Mouse (Mus musculus): ENCODE measurements around the gene Zbtb17.

The Zbtb17 gene

DNA sequence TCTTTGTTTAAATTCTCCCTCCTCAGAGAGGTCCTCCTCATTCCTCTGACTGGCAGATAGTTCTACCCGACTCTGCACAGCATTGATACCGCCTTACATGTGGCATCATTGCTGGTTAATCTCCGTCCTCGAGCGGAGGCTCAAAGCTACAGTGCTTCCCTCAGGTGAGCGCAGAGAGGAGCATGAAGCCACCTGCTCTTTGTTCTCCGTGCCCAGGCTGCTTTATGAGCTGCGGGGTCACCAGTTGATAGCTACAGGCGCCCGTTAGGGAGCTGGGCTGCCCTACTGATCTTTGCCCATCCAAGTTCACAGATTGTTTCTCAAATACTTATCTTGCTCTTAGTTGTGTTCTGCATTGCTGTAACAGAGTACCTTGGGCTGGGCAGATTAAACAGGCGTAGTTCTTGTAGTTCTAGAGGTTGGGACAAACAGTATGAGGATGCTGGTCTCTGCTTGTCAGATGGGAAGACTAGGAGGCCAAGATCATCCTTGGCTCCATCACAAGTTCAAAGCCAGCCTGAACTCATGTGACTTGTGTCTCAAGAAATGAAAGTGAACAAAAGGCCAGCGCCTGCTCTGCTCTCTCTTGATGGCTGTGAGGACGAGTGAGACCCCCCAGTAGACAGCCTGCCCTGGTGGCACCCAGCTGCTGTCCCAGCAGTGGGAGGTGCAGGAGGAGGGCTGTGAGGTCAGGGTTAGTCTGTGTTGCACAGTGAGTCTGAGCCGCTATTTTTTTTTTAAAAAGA is 11.9 kb downstream of the Zbtb17 start:
- DNase-seq (ENCODE audit: inconsistent age in 2 of 2, low spot score in 1 of 2) = no peak

- no peak for DNase-seq (ENCODE audit: inconsistent age in 2 of 2, low spot score in 1 of 2)
These were observed 13.8 kb downstream of the Zbtb17 start for GRCm38 (mm10) chr4:141458236-141458635.

DNA sequence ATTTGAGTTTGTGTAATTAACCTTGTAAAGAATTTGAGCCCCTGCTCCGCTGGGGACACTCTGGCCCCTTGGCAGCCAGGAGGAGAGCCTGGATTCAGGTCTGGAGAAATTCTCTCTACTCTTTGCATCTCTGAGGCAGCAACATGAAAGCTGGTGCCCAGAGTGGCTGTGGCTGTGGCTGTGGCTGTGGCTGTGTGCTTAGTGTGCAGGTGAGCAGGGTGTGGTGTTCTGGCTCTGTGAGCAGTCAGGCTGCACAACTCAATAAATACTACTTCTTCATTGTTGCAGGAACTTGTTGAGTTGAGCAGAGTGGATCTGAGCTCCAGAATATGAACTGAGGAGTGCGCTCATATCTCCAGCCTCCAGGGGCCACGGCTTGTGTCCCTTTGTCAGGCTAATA is 14.4 kb downstream of the Zbtb17 start:
- no peak for DNase-seq (ENCODE audit: inconsistent age in 2 of 2, low spot score in 1 of 2)

DNA sequence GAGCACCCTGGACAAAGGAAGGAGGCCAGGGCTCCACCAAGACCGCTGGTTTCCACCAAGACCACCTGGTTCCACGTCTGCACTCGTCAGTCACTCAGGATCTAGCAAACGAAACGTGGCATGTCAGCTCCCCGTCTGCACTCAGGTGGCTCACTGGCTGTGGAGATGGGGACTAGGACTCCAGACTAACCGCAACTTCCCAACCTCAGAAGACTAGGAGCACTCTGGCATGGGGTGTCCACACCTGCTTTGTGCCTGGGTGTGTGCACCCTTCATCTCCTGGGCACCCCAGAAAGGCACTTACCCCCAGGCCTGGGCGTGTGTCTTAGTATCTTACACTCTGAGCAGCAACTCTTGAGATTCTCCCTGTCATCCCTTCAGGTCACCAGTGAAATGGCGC is 15.3 kb downstream of the Zbtb17 start:
- DNase-seq (ENCODE audit: inconsistent age in 2 of 2, low spot score in 1 of 2) = no peak

DNA sequence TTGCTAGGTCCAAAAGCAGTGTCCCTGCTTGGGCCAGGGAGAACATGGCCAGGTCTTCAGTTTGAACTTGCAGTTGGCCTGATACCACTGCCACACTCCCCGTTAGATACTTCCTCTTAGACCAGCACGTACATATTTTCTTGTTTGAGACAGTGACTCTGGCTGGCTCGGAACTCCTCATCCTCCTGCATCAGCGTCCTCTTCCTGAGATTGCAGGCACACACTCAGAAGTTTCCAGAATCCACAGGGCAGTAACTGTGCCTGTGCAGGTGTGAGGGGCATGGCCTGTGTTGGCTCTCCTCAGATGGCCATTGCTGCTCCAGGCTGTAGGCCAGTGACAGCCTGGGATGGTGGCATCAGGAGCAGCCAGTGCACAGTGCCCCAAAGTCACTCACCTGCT is 16.0 kb downstream of the Zbtb17 start:
- DNase-seq (ENCODE audit: inconsistent age in 2 of 2, low spot score in 1 of 2) = no peak

GRCm38 (mm10) chr4:141461088-141461487 is 16.6 kb downstream of the Zbtb17 start:
- no peak for DNase-seq (ENCODE audit: inconsistent age in 2 of 2, low spot score in 1 of 2)

DNA sequence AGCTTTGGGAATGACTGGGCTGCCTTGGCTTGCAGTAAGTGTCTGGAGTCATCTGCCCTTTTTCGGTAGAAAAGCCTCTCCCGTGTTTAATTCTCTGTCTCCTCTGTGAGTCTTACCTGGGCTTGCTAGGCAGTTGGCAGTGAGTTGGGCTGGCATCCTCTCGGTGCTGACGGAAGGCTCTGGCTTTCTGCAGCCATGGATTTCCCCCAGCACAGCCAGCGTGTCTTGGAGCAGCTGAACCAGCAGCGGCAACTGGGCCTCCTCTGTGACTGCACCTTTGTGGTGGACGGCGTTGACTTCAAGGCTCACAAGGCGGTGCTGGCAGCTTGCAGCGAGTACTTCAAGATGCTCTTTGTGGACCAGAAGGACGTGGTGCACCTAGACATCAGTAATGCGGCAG is 17.1 kb downstream of the Zbtb17 start:
- DNase-seq (ENCODE audit: inconsistent age in 2 of 2, low spot score in 1 of 2) = no peak

GRCm38 (mm10) chr4:141463472-141463871 is 19.0 kb downstream of the Zbtb17 start:
- no peak for DNase-seq (ENCODE audit: inconsistent age in 2 of 2, low spot score in 1 of 2)

DNA sequence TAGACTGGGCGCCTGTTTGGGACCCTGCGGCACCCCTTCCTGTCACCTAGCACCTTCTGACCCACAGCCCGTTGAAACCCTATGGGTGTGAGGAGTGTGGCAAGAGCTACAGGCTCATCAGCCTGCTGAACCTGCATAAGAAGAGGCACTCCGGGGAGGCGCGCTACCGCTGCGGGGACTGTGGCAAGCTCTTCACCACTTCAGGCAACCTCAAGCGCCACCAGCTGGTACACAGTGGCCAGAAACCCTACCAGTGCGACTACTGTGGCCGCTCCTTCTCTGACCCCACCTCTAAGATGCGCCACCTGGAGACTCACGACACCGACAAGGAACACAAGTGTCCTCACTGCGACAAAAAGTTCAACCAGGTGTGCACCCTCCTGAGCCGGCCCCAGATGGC is 20.3 kb downstream of the Zbtb17 start:
- DNase-seq (ENCODE audit: inconsistent age in 2 of 2, low spot score in 1 of 2) = peak in 1 of 2 experiments; percentile 11

DNA sequence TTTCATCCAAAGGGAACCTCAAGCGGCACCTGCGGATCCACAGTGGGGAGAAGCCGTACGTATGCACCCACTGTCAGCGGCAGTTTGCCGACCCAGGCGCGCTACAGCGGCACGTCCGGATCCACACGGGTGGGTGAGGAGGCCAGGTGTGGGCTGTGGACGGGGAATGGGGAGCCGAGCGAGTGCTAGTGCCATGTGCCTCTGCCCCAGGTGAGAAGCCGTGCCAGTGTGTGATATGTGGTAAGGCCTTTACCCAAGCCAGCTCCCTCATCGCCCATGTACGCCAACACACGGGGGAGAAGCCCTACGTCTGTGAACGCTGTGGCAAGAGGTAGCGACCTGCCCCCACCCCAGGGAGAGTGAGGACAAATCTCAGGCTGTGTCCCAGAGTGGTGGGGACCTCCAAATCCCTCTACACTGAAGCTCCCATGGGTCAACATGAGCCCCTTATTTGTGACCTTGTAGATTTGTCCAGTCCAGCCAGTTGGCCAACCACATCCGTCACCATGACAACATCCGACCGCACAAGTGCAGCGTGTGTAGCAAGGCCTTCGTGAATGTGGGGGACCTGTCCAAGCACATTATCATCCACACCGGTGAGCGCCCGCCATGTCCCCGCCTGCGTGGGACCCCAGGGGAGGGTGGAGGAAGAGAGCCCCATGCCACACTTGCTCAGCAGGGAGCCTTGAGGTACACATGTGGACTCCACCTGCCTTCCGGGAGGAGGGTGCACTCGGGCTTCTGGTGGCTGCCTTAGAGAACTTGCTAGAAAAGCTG is 21.2 kb downstream of the Zbtb17 start:
- DNase-seq (ENCODE audit: inconsistent age in 2 of 2, low spot score in 1 of 2) = peak in 1 of 2 experiments; percentile 14

DNA sequence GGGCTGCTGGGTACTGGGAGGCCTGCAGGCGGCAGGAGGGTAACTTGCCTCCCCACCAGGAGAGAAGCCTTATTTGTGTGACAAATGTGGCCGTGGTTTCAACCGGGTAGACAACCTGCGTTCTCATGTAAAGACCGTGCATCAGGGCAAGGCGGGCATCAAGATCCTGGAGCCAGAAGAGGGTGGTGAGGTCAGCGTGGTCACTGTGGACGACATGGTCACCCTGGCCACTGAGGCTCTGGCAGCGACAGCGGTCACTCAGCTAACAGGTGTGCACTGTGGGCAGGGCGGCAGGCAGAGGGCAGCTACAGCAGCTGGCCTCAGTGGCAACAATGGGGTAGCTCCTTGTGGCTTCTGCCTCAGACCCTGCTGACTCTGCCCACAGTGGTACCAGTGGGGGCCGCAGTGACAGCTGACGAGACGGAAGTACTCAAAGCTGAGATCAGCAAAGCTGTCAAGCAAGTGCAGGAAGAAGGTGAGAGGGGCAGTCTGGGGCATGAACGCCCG is 21.9 kb downstream of the Zbtb17 start:
- DNase-seq (ENCODE audit: inconsistent age in 2 of 2, low spot score in 1 of 2) = peak in 1 of 2 experiments; percentile 5

DNA sequence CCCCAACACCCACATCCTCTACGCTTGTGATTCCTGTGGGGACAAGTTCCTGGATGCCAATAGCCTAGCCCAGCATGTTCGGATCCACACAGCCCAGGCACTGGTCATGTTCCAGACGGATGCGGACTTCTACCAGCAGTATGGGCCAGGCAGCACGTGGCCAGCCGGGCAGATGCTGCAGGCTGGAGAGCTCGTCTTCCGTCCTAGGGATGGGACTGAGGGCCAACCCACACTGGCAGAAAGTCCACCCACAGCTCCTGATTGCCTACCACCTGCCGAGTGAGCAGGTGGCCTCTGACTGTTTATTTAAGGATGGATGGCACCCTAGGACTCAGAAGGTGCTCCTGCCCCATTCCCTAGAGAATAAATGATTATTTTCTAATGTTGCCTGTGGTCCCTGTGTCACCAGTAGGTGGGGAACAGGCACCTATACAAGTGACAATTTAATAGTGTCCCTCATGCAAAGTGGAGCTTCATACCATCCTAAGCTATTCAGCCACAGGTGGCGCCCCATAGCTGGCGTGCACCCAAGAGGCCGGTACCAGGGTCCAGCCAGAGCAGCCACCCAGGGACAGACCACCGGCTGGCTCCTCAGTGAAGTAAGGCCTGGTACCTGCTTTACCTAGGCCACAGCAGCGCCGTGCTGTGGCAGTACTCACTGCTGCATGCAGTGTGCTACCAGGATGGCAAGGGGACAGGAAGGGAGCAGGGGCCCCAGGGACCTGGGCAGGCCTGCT is 22.6 kb downstream of the Zbtb17 start:
- peak in 1 of 2 experiments; percentile 5 for DNase-seq (ENCODE audit: inconsistent age in 2 of 2, low spot score in 1 of 2)

DNA sequence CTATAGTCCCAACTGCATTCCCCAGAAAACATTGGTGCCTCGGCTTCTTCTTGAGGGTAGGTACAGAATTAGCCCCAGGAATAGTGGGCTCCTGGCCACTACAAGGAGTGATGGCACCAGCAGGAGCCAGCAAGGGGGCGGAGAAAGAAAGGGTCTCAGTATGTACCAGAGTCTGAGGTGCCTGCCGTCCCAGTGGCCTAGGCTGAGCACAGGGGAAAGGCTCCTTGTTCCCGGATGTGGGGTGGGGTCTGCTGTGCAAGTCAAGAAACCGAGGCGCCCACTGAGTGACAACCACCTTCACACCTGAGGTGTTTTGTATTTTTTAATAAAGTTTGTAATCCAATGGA is 23.1 kb downstream of the Zbtb17 start:
- no peak for DNase-seq (ENCODE audit: inconsistent age in 2 of 2, low spot score in 1 of 2)

GRCm38 (mm10) chr4:141468576-141468975 is 24.1 kb downstream of the Zbtb17 start:
- peak in 1 of 2 experiments; percentile 55 for DNase-seq (ENCODE audit: inconsistent age in 2 of 2, low spot score in 1 of 2)

- no peak for DNase-seq (ENCODE audit: inconsistent age in 2 of 2, low spot score in 1 of 2)
These were observed 24.9 kb downstream of the Zbtb17 start for GRCm38 (mm10) chr4:141469343-141469742.

GRCm38 (mm10) chr4:141471491-141471890 is 27.0 kb downstream of the Zbtb17 start:
- no peak for DNase-seq (ENCODE audit: inconsistent age in 2 of 2, low spot score in 1 of 2)

- DNase-seq (ENCODE audit: inconsistent age in 2 of 2, low spot score in 1 of 2) = no peak
These were observed 28.3 kb downstream of the Zbtb17 start for GRCm38 (mm10) chr4:141472641-141473321.

DNA sequence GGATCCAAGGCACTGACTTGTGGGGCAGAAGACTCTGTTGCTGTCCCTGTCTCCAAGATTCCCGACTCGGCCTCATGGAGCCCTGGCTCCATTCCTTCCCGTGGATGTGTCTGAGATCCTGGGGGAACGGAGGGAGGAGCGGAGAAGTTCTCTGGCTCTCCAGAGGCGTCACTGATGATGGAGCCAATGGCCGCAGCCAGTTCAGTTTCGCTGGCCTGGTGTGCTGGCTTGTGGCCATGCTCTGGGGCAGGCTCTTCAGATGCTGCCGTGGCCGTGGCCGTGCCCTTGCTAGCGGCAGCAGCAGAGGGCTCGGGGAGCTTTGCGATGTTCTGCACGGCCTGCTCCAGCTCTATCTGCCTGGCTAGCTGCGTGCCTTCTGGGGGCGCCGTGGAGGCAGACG is 30.0 kb downstream of the Zbtb17 start:
- no peak for DNase-seq (ENCODE audit: inconsistent age in 2 of 2, low spot score in 1 of 2)

GRCm38 (mm10) chr4:141477681-141478102 is 33.2 kb downstream of the Zbtb17 start:
- DNase-seq (ENCODE audit: inconsistent age in 2 of 2, low spot score in 1 of 2) = peak; percentile 47 to 68

DNA sequence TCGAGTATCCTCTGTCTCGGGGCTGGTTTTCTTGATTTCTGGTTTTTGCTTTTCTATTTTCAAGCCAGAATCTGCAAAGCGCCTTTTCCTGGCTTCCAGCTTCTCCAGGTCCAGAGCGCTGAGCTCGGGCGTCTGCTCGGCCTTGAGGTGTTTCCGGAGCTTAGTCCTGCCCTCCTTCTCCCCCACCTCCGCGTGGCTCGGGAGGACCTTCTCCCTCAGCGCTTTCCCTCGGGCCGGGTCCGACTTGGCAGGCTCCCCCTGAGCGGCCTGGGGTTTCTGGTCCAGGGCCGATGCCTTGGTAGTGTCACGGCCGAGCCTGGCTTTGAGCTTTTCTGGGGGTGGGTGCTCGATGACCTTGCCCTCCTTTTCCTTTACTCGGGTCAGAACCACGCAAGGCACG is 33.8 kb downstream of the Zbtb17 start:
- peak; percentile 70 to 84 for DNase-seq (ENCODE audit: inconsistent age in 2 of 2, low spot score in 1 of 2)

GRCm38 (mm10) chr4:141478794-141479193 is 34.3 kb downstream of the Zbtb17 start:
- DNase-seq (ENCODE audit: inconsistent age in 2 of 2, low spot score in 1 of 2) = no peak
